Mouse (Mus musculus): ENCODE measurements around the gene Rgcc. TPM values are rescaled to one million over a fixed set of nuclear protein-coding genes. Genes with fewer than 3 reads are reported as not detected.

Rgcc gene
- polyA plus RNA-seq, 1 experiment from 2014 or later: 45.4 TPM

- no peaks in the 10 kb centered on the region for H3K27me3 ChIP-seq (ENCODE audit: control insufficient read depth, insufficient read depth, low read length)
- ATAC-seq (ENCODE audit: low FRiP score, low TSS enrichment) (no peak), DNase-seq (ENCODE audit: low spot score) (no peak)
- no peak overlapping the region for H3K4me2 ChIP-seq (replicated peaks; ENCODE audit: low read depth)
- no peaks in the 10 kb centered on the region for H3K36me3 ChIP-seq (ENCODE audit: control insufficient read depth, insufficient read depth, low read length)
- H3K9ac ChIP-seq (ENCODE audit: low read length): no peak overlapping the region
- TF ChIP-seq EP300 (optimal IDR thresholded peaks at IDR 0.05): no peak
- no peak for TF ChIP-seq CTCF (IDR thresholded peaks at IDR 0.05; ENCODE audit: low read depth)
- 80% methylated on average over 6 of the region's 6 CpGs for WGBS
- no peaks in the 10 kb centered on the region for H3K9me3 ChIP-seq (ENCODE audit: control insufficient read depth, low read length)
- H3K4me1 ChIP-seq (replicated peaks; ENCODE audit: control insufficient read depth, insufficient read depth): no peaks in the 10 kb centered on the region
- no peak overlapping the region for H3K4me3 ChIP-seq (ENCODE audit: low read depth, low read length)
- H3K27ac ChIP-seq (replicated peaks): no peak overlapping the region
Observed at GRCm38 (mm10) chr14:79265738-79266137, 35.7 kb downstream of the Rgcc start.

- no peak for ATAC-seq (ENCODE audit: low FRiP score, low TSS enrichment)
Observed at GRCm38 (mm10) chr14:79263321-79263720, 38.1 kb downstream of the Rgcc start.

GRCm38 (mm10) chr14:79262677-79263076 lies 38.8 kb downstream of the Rgcc start:
- no peak overlapping the region for H3K9ac ChIP-seq (ENCODE audit: low read length)
- 88% methylated on average over 4 of the region's 4 CpGs for WGBS
- DNase-seq (ENCODE audit: low spot score) (no peak), ATAC-seq (ENCODE audit: low FRiP score, low TSS enrichment) (no peak)
- no peak for TF ChIP-seq CTCF (IDR thresholded peaks at IDR 0.05; ENCODE audit: low read depth)
- no peak for TF ChIP-seq EP300 (optimal IDR thresholded peaks at IDR 0.05)
- no peak overlapping the region for H3K27ac ChIP-seq (replicated peaks)
- H3K27me3 ChIP-seq (ENCODE audit: control insufficient read depth, insufficient read depth, low read length): no peaks in the 10 kb centered on the region
- H3K36me3 ChIP-seq (ENCODE audit: control insufficient read depth, insufficient read depth, low read length): no peaks in the 10 kb centered on the region
- H3K9me3 ChIP-seq (ENCODE audit: control insufficient read depth, low read length): no peaks in the 10 kb centered on the region
- no peak overlapping the region for H3K4me2 ChIP-seq (replicated peaks; ENCODE audit: low read depth)
- H3K4me3 ChIP-seq (ENCODE audit: low read depth, low read length): no peak overlapping the region
- H3K4me1 ChIP-seq (replicated peaks; ENCODE audit: control insufficient read depth, insufficient read depth): no peaks in the 10 kb centered on the region

More at GRCm38 (mm10) chr14:79263321-79263720, 38.1 kb downstream of the Rgcc start:
- Histone ChIP-seq H3K4me2 (replicated peaks; ENCODE audit: low read depth) (no peak overlapping the region), H3K9ac (ENCODE audit: low read length) (no peak overlapping the region), H3K4me1 (replicated peaks; ENCODE audit: control insufficient read depth, insufficient read depth) (no peaks in the 10 kb centered on the region), H3K9me3 (ENCODE audit: control insufficient read depth, low read length) (no peaks in the 10 kb centered on the region), H3K27ac (replicated peaks) (no peak overlapping the region), H3K36me3 (ENCODE audit: control insufficient read depth, insufficient read depth, low read length) (no peaks in the 10 kb centered on the region), H3K4me3 (ENCODE audit: low read depth, low read length) (no peak overlapping the region), H3K27me3 (ENCODE audit: control insufficient read depth, insufficient read depth, low read length) (no peaks in the 10 kb centered on the region)
- 77% methylated on average over 3 of the region's 3 CpGs for WGBS
- TF ChIP-seq EP300 (optimal IDR thresholded peaks at IDR 0.05): no peak
- no peak for TF ChIP-seq CTCF (IDR thresholded peaks at IDR 0.05; ENCODE audit: low read depth)
- no peak for DNase-seq (ENCODE audit: low spot score)

GRCm38 (mm10) chr14:79259062-79259779 lies 42.2 kb downstream of the Rgcc start:
- H3K27ac ChIP-seq (replicated peaks): no peak overlapping the region
- no peaks in the 10 kb centered on the region for H3K36me3 ChIP-seq (ENCODE audit: control insufficient read depth, insufficient read depth, low read length)
- no peak for TF ChIP-seq EP300 (optimal IDR thresholded peaks at IDR 0.05)
- TF ChIP-seq CTCF (IDR thresholded peaks at IDR 0.05; ENCODE audit: low read depth): no peak
- H3K27me3 ChIP-seq (ENCODE audit: control insufficient read depth, insufficient read depth, low read length): no peaks in the 10 kb centered on the region
- no peak overlapping the region for H3K4me2 ChIP-seq (replicated peaks; ENCODE audit: low read depth)
- ATAC-seq (ENCODE audit: low FRiP score, low TSS enrichment): no peak
- H3K4me1 ChIP-seq (replicated peaks; ENCODE audit: control insufficient read depth, insufficient read depth): no peaks in the 10 kb centered on the region
- H3K4me3 ChIP-seq (ENCODE audit: low read depth, low read length): no peak overlapping the region
- 51% methylated on average over 10 of the region's 10 CpGs for WGBS
- H3K9me3 ChIP-seq (ENCODE audit: control insufficient read depth, low read length): no peaks in the 10 kb centered on the region
- no peak for DNase-seq (ENCODE audit: low spot score)
- no peak overlapping the region for H3K9ac ChIP-seq (ENCODE audit: low read length)

GRCm38 (mm10) chr14:79256656-79257055 lies 44.8 kb downstream of the Rgcc start:
- Histone ChIP-seq H3K27ac (replicated peaks) (no peak overlapping the region), H3K27me3 (ENCODE audit: control insufficient read depth, insufficient read depth, low read length) (no peaks in the 10 kb centered on the region), H3K36me3 (ENCODE audit: control insufficient read depth, insufficient read depth, low read length) (no peaks in the 10 kb centered on the region), H3K4me3 (ENCODE audit: low read depth, low read length) (no peak overlapping the region), H3K4me2 (replicated peaks; ENCODE audit: low read depth) (no peak overlapping the region), H3K9me3 (ENCODE audit: control insufficient read depth, low read length) (no peaks in the 10 kb centered on the region), H3K4me1 (replicated peaks; ENCODE audit: control insufficient read depth, insufficient read depth) (no peaks in the 10 kb centered on the region), H3K9ac (ENCODE audit: low read length) (no peak overlapping the region)
- WGBS: 90% methylated on average over 5 of the region's 5 CpGs
- TF ChIP-seq EP300 (optimal IDR thresholded peaks at IDR 0.05) (no peak), CTCF (IDR thresholded peaks at IDR 0.05; ENCODE audit: low read depth) (no peak)
- no peak for DNase-seq (ENCODE audit: low spot score)
- ATAC-seq (ENCODE audit: low FRiP score, low TSS enrichment): no peak

GRCm38 (mm10) chr14:79255786-79256185 lies 45.7 kb downstream of the Rgcc start:
- Histone ChIP-seq H3K27me3 (ENCODE audit: control insufficient read depth, insufficient read depth, low read length) (no peaks in the 10 kb centered on the region), H3K4me3 (ENCODE audit: low read depth, low read length) (no peak overlapping the region), H3K4me1 (replicated peaks; ENCODE audit: control insufficient read depth, insufficient read depth) (no peaks in the 10 kb centered on the region), H3K27ac (replicated peaks) (no peak overlapping the region), H3K4me2 (replicated peaks; ENCODE audit: low read depth) (no peak overlapping the region), H3K9ac (ENCODE audit: low read length) (no peak overlapping the region), H3K36me3 (ENCODE audit: control insufficient read depth, insufficient read depth, low read length) (no peaks in the 10 kb centered on the region), H3K9me3 (ENCODE audit: control insufficient read depth, low read length) (no peaks in the 10 kb centered on the region)
- DNase-seq (ENCODE audit: low spot score): no peak
- no peak for ATAC-seq (ENCODE audit: low FRiP score, low TSS enrichment)
- TF ChIP-seq CTCF (IDR thresholded peaks at IDR 0.05; ENCODE audit: low read depth) (no peak), EP300 (optimal IDR thresholded peaks at IDR 0.05) (no peak)
- 82% methylated on average over 1 of the region's 2 CpGs for WGBS
